Mouse (Mus musculus): ENCODE measurements around the gene Taf5l.
A peak's percentile ranks its signal among the peaks of the same experiment; 100 is the strongest.

Gene Taf5l

GRCm38 (mm10) chr8:123959473-123959872 lies 61.7 kb downstream of the Taf5l start:
- DNase-seq: no peak

- no peak for DNase-seq
These were observed 63.1 kb downstream of the Taf5l start for GRCm38 (mm10) chr8:123958130-123958529.

- no peak for DNase-seq
These were observed 67.0 kb downstream of the Taf5l start for GRCm38 (mm10) chr8:123954246-123954645.

GRCm38 (mm10) chr8:123953686-123954085 lies 67.5 kb downstream of the Taf5l start:
- no peak for DNase-seq

- peak; percentile 58 to 69 for DNase-seq
These were observed 71.0 kb downstream of the Taf5l start for GRCm38 (mm10) chr8:123950077-123950802.

GRCm38 (mm10) chr8:123949686-123949986 lies 71.6 kb downstream of the Taf5l start:
- DNase-seq: no peak

- DNase-seq: peak; percentile 99 to 100
These were observed 72.1 kb downstream of the Taf5l start, which contains the start of gene Nup133 for GRCm38 (mm10) chr8:123948942-123949685. Gene Nup133 (minus strand): TSS chr8:123949265.

Measured in cerebellum, adult 18-20 months (tissue).